Mouse (Mus musculus) left cerebral cortex, postnatal 10 days (tissue): ENCODE results near the gene Adam29. TPM values are rescaled to one million over a fixed set of nuclear protein-coding genes. Genes with fewer than 3 reads are reported as not detected.

Source experiments
- DNase-seq, 2 experiments: peaks; one replicate each; pipeline ENCODE4 v3.0.0; 2021 to 2022; ENCODE audit warnings: low spot score in 2 of 2, mixed read lengths in 1 of 2; ENCODE audit errors: extremely low spot score in 1 of 2
- intact Hi-C: fragments of 180-260 bp; cut with DNase I; formaldehyde crosslinking; loops from one replicate; pipeline ENCODE4 v1.15.1; 2025
- total RNA-seq, 2 experiments: library from RNA; stranded (reverse); gene quantifications; 2 replicates each; pipeline ENCODE4 v1.2.3; 2021

The Adam29 gene
- not detected for total RNA-seq

DNA sequence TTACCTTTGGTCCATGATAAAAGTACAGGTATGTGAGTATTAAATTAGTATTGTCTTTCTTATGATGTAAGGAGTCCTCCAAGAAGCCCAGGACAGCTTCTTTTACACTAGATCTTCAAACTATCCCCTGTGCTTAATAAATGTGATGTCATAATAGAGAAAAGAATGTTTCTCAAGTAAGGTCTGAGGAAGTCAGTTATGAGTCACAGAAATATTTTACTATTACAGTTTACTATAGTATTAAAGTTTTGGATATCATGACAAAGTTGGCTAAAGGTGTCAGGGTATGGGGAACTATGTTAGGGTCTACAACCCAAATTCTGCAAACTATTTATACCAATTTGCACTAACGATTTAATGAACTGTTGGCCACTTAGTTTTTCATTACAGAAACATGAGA lies at the start of gene Adam29:
Gene Adam29 (minus strand): TSS at position 101 of the 400 bp plus-strand sequence.
- intact Hi-C loops = no loop called here

GRCm38 (mm10) chr8:55940526-55940880 lies 33.8 kb upstream of the Adam29 start:
- intact Hi-C loops = no loop called here
- DNase-seq = peak in 1 of 2 experiments; percentile 3

More for the DNA sequence above, at the start of gene Adam29:
- DNase-seq = no peak

DNA sequence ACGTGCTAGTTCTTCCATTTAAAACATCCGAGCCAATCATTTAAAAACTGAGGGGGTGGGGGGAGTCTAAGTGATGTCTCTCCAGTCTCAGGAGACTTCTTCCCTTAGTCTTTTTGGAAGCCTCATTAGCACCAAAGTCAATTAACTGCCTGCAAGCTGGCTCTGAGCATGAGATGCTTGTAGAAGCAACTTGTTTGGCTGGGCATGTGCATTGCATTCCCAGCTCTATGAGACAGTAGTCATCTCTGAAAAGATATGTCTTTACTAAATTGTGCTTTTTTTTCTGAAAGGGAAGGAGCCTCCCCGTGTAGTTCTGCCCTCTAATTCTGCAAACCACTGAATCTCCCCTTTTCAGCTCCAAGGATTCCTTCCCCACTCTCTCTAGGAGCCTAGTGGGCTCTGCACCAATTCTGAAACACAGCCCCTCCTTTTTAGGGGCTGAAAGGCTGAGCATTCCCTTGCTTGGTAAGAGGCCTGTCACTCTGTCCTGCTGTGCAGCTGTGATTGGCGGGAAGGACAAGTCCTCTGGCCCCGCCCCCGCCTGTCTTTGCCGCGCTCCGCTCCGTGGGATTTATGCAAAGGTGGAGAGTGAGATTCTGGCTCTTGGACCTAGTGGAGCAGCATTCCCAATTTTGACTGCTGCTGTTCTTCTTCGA lies 33.2 kb upstream of the Adam29 start, which contains the start of gene Glra3:
Gene Glra3 (plus strand): TSS at position 591 of the 656 bp plus-strand sequence.
- intact Hi-C loops = no loop called here
- DNase-seq = peak; percentile 39 to 61

Other genes with a start within 250 kb of the Adam29 start
- 10 to 100 TPM in 1 of 2 experiments, 1 to 10 TPM in 1; 9.1 to 10.0 TPM for gene Glra3, start 33.5 kb upstream of the Adam29 start, total RNA-seq